Mouse (Mus musculus) testis, adult 2 months (tissue): ENCODE measurements at regions not wholly inside any gene's neighbourhood (a gene's known extent, or its start where the extent isn't known, plus 50 kb on each side); places are given as distances from the start of the nearest gene placed in this dataset.

Experiments
- CTCF ChIP-seq: fragments of 200-500 bp; IDR thresholded peaks from 2 replicates; pipeline ENCODE4 v1.5.1; 2012; ENCODE audit warnings: low read depth, mild to moderate bottlenecking, inconsistent platforms, low read length, moderate library complexity; ENCODE audit not compliant: control insufficient read depth, insufficient read depth, insufficient replicate concordance
- POLR2A ChIP-seq: fragments of 200-500 bp; IDR thresholded peaks from 2 replicates; pipeline ENCODE4 v1.6.1; 2012; ENCODE audit warnings: low read depth, mild to moderate bottlenecking, inconsistent platforms, low read length, moderate library complexity; ENCODE audit not compliant: control insufficient read depth

DNA sequence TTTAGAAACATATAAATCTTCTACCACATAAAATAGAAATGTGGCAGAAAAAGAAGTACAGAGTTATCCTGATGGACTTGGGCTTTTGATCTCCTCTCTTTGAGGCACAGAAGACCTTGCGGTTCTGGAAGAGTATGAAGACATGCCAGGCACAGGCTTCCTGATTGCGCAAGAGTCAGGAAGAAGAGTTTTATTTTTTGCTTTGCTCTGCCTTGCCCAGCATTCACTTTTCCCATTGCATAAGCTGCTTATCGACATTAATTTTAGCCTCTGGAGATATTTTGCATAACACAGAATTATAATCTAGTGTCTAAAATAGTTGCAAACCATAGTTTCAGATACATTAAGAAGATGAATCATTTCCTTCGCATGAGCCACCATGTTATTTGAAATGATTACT lies 627.8 kb upstream of the Slc8a1 start:
- TF ChIP-seq CTCF (no peak), POLR2A (no peak)
